Mouse (Mus musculus) stomach, embryonic 14.5 days (tissue): ENCODE results near the gene Rhag. TPM values are rescaled to one million over a fixed set of nuclear protein-coding genes. Genes with fewer than 3 reads are reported as not detected.

Experiments
- ATAC-seq: fragments of 200-750 bp; cut with Nextera tagmentation; 2 replicates; pipeline ENCODE4 v1.8.0; 2017; ENCODE audit warnings: low read depth, moderate TSS enrichment; ENCODE audit not compliant: insufficient number of reproducible peaks, insufficient read depth, low FRiP score
- H3K27ac ChIP-seq: fragments of 300-500 bp; sonication (generic); 2 replicates; pipeline ENCODE4 v1.5.1; 2014; ENCODE audit warnings: mild to moderate bottlenecking, low read length, moderate library complexity, mixed read lengths
- H3K27me3 ChIP-seq: fragments of 300-500 bp; sonication (generic); 2 replicates; pipeline ENCODE4 v1.6.1; 2014; ENCODE audit warnings: low read length, control low read depth, mixed read lengths; ENCODE audit not compliant: control insufficient read depth, insufficient read depth
- H3K36me3 ChIP-seq: fragments of 300-500 bp; sonication (generic); 2 replicates; pipeline ENCODE4 v1.6.1; 2014; ENCODE audit warnings: mild to moderate bottlenecking, control low read depth, low read length, moderate library complexity, mixed read lengths; ENCODE audit not compliant: control insufficient read depth, insufficient read depth
- H3K4me1 ChIP-seq: fragments of 300-500 bp; sonication (generic); 2 replicates; pipeline ENCODE4 v1.6.1; 2014; ENCODE audit warnings: low read length, control low read depth, mixed read lengths; ENCODE audit not compliant: control insufficient read depth, insufficient read depth
- H3K4me2 ChIP-seq: fragments of 300-500 bp; sonication (generic); replicated peaks from 2 replicates; pipeline ENCODE4 v1.6.1; 2014; ENCODE audit warnings: low read depth, low read length, control low read depth
- H3K4me3 ChIP-seq: fragments of 300-500 bp; sonication (generic); 2 replicates; pipeline ENCODE4 v1.5.1; 2014; ENCODE audit warnings: low read depth, low read length, control low read depth
- H3K9ac ChIP-seq: fragments of 300-500 bp; sonication (generic); replicated peaks from 2 replicates; pipeline ENCODE4 v1.6.1; 2014; ENCODE audit warnings: low read depth, mild to moderate bottlenecking, control low read depth, low read length, moderate library complexity, mixed read lengths
- H3K9me3 ChIP-seq: fragments of 300-500 bp; sonication (generic); 2 replicates; pipeline ENCODE4 v1.6.1; 2016; ENCODE audit warnings: low read depth, low read length, control low read depth; ENCODE audit not compliant: control insufficient read depth
- WGBS: fragments of 180-500 bp; shearing (Covaris S2); extraction: QIAGEN DNeasy Blood & Tissue Kit; methylation state at CpG from one replicate; pipeline ENCODE4 v1.1.7; 2014; 5-methylcytosine and 5-hydroxymethylcytosine counted together
- polyA plus RNA-seq: library from polyadenylated mRNA; unstranded; fragments of >200 nt; fragmentation: Nextera tagmentation; extraction: Ambion mirVana; gene quantifications from 2 replicates; pipeline ENCODE4 v1.2.1, GENCODE M21; 2014

Rhag gene
- polyA plus RNA-seq, 1 experiment from 2014 or later = 0.43 TPM

DNA sequence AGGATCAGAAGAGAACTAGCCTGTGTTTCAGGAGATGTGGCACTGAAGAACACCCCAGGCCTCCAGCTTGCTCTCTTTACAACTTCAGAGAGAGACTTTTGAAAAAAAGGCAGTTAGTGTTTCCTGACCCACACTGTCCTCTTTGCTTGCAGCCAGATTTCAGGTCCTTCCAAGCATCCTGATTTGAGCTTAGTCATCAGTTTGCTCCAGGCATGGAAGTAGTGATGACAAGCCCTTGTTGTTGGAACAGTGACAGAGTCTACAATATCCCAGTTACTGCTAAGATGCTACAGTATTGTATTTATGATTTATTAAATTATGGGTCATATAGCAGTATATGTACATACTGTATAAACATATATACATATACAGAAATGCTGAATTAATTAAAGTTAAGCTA lies 2.9 kb upstream of the Rhag start:
- Histone ChIP-seq H3K27me3 (no peaks in the 10 kb centered on the region), H3K4me3 (no peak overlapping the region), H3K9me3 (no peaks in the 10 kb centered on the region), H3K9ac (no peak overlapping the region), H3K27ac (no peak overlapping the region), H3K36me3 (no peaks in the 10 kb centered on the region), H3K4me1 (no peaks in the 10 kb centered on the region), H3K4me2 (no peak overlapping the region)
- no peak for ATAC-seq

DNA sequence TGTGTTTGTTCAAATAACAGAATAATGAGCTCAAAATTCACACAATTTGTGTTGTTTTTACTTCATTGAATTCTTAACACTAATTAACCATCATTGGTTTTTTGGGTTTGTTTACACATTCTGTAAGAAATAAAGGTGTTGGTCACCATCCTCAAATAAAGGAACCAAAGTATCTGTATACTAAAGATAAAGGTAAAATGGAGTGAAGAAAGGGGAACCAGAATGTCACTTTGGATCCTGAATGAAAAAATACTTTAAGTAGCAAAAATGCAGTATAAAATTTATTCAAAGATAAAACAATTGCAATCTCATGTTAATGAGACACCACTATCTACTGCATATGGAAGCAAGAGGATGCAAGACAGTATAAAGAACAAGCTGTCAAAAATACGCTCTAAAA lies 634 bp downstream of the Rhag start:
- 85% methylated on average over 1 of the region's 1 CpGs for WGBS
- Histone ChIP-seq H3K9me3 (no peaks in the 10 kb centered on the region), H3K4me2 (no peak overlapping the region), H3K27ac (no peak overlapping the region), H3K27me3 (no peaks in the 10 kb centered on the region), H3K36me3 (no peaks in the 10 kb centered on the region), H3K4me3 (no peak overlapping the region), H3K4me1 (no peaks in the 10 kb centered on the region), H3K9ac (no peak overlapping the region)
- ATAC-seq = no peak

DNA sequence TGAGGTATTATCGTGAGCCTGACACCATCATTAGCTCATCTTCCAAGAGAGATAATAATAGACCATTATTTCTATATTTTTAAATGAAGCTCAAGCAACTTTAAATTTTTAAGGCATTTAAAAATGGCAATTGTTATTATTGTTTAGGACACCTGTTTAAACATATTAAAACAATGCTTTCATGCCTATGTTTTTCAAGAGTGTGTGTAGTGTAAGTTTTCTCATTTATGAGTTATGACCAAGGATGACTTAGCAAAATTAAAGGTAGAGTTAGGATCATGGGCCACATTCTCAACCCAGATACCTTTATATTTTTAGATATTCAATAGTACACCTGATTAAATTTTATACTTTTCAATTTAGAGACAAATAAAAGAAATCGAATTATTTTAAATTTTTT lies 1.3 kb downstream of the Rhag start:
- H3K9ac ChIP-seq = no peak overlapping the region
- no peak overlapping the region for H3K4me3 ChIP-seq
- H3K4me2 ChIP-seq = no peak overlapping the region
- no peak for ATAC-seq
- H3K9me3 ChIP-seq = no peaks in the 10 kb centered on the region
- WGBS = 72% methylated on average over 2 of the region's 2 CpGs
- no peaks in the 10 kb centered on the region for H3K27me3 ChIP-seq
- H3K27ac ChIP-seq = no peak overlapping the region
- H3K36me3 ChIP-seq = no peaks in the 10 kb centered on the region
- no peaks in the 10 kb centered on the region for H3K4me1 ChIP-seq

DNA sequence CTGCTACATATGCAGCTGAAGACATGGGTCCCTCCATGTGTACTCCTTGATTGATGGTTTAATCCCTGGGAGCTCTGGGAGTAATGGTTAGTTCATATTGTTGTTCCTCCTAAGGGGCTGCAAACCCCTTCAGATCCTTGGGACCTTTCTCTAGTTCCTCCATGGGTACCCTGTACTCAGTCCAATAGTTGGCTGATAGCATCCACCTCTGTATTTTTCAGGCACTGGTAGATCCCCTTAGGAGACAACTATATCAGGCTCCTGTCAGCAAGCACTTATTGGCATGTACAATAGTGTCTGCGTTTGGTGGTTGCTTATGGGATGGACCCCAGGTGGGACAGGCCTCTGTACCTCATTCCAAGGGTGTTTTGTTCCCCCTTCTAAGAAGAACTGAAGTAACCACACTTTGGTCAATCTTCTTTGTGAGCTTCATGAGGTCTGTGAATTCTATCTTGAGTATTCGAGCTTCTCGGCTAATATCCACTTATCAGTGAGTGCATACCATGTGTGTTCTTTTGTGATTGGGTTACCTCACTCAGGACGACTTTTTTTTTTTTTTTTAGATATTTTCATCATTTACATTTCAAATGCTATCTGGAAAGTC lies 6.5 kb downstream of the Rhag start:
- Histone ChIP-seq H3K4me2 (no peak overlapping the region), H3K27ac (no peak overlapping the region), H3K27me3 (no peaks in the 10 kb centered on the region), H3K4me3 (no peak overlapping the region), H3K9me3 (no peaks in the 10 kb centered on the region), H3K4me1 (no peaks in the 10 kb centered on the region), H3K9ac (no peak overlapping the region), H3K36me3 (no peaks in the 10 kb centered on the region)
- no peak for ATAC-seq
- WGBS = 74% methylated on average over 4 of the region's 4 CpGs

DNA sequence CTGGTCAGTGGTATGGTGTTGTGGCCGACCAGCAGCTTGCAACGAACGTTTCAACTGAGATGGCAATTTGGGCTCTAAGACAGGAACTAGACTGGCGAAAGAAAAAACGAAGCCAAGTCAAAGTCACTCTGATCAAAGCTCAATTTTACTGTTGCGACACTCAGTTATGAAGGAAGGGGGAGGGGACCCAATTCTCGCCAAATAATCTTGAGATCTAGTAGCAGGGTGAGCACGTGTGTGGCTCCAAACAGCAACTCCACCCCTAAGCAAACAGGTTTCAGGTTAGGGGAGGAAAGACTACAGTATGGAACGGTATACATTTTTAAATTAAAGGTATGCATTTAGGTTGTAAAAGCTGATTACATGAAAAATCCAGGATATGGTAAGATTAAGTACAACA lies 10.6 kb downstream of the Rhag start:
- Histone ChIP-seq H3K4me1 (no peaks in the 10 kb centered on the region), H3K4me2 (no peak overlapping the region), H3K27me3 (no peaks in the 10 kb centered on the region), H3K36me3 (no peaks in the 10 kb centered on the region), H3K9me3 (no peaks in the 10 kb centered on the region), H3K9ac (no peak overlapping the region), H3K4me3 (no peak overlapping the region), H3K27ac (no peak overlapping the region)
- ATAC-seq = no peak
- 71% methylated on average over 9 of the region's 9 CpGs for WGBS

DNA sequence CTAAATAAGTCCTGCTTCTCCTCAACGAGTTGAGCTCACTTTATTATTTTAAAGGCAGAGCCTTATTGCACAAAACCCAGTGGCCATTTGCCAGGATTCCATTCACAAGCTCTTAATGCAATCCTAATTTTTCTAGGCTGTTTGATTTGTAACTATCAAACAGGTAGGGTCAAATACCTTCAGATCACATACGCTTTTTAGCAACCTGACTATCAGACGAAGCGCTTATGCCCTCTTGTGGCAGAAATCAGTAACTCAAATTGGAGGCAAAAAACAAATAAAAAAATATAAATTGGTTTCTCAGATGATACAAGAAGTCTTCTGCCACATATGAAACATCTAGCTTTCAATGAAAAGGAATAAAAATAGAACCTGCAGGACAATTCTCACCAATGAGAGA lies 12.9 kb downstream of the Rhag start:
- 18% methylated on average over 4 of the region's 4 CpGs for WGBS
- no peak for ATAC-seq
- no peak overlapping the region for H3K4me3 ChIP-seq

DNA sequence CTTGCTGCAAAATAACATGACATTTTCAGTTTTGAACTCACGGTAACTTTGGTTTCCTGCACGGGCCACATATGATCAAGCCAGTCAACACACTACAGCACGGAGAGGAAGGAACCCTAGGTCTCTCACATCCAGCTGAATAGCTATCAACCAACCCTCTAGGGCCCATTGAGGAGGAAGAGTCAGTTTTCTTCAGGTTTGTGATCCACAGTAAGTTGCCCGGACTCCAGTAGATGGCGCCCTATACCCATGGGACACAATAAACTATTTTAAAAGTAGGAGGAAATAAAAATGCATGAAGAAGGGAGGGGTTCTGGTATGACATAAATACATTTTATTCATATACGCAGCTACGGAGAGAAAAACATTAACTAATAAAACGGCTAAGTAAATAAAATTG lies 13.6 kb downstream of the Rhag start:
- no peak; the same call in 1 of the 2 replicates for ATAC-seq
- WGBS = 61% methylated on average over 8 of the region's 8 CpGs
- no peaks in the 10 kb centered on the region for H3K4me1 ChIP-seq
- H3K9me3 ChIP-seq = no peaks in the 10 kb centered on the region
- H3K27me3 ChIP-seq = no peaks in the 10 kb centered on the region
- H3K4me3 ChIP-seq = no peak overlapping the region
- no peak overlapping the region for H3K4me2 ChIP-seq
- H3K9ac ChIP-seq = no peak overlapping the region
- no peaks in the 10 kb centered on the region for H3K36me3 ChIP-seq
- H3K27ac ChIP-seq = no peak overlapping the region

More for the DNA sequence above, 12.9 kb downstream of the Rhag start:
- no peak overlapping the region for H3K27ac ChIP-seq
- no peak overlapping the region for H3K4me2 ChIP-seq
- no peak overlapping the region for H3K9ac ChIP-seq
- no peaks in the 10 kb centered on the region for H3K36me3 ChIP-seq
- no peaks in the 10 kb centered on the region for H3K9me3 ChIP-seq
- no peaks in the 10 kb centered on the region for H3K4me1 ChIP-seq
- H3K27me3 ChIP-seq = no peaks in the 10 kb centered on the region

DNA sequence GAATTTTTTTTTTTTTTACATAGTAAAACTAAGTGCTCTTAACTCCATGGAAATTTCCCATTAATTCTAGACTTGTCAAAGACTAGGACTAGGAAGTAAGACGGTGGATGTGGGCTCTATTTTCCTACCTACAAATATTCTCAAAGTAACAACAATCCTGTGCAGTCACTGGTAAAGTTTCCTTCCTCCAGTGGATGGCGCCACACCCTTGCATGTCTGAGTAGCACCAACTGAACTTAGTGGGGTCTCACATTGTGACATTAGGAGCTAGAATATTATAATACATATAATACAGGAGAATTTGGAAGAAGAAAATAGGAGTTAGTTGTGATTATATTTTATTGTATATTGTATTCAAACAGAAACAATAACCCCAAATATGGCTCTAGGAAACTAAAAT lies 20.9 kb downstream of the Rhag start:
- WGBS = 45% methylated on average over 2 of the region's 2 CpGs
- Histone ChIP-seq H3K27me3 (no peaks in the 10 kb centered on the region), H3K9me3 (no peaks in the 10 kb centered on the region), H3K4me1 (no peaks in the 10 kb centered on the region), H3K36me3 (no peaks in the 10 kb centered on the region), H3K4me2 (no peak overlapping the region), H3K27ac (no peak overlapping the region), H3K4me3 (no peak overlapping the region), H3K9ac (no peak overlapping the region)
- ATAC-seq = no peak

DNA sequence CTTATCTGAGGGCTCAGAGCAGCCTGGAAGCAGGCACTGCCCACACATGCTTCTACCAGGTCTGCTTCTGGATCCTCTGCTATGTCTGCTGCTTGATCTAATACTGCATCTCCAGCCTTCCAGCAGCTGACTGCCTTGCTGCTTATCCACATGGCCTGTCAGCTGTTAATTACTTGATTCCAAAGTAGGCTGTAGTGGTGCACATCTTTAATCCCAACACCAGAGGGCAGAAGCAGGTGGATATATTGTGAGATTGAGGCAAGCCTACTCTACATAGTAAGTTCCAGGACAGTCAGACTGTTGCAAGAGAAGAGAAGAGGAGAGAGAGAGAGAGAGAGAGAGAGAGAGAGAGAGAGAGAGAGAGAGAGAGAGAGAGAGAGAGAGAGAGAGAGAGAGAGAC lies 26.4 kb downstream of the Rhag start:
- Histone ChIP-seq H3K27me3 (no peaks in the 10 kb centered on the region), H3K4me3 (no peak overlapping the region), H3K4me2 (no peak overlapping the region), H3K9me3 (no peaks in the 10 kb centered on the region), H3K9ac (no peak overlapping the region), H3K4me1 (no peaks in the 10 kb centered on the region), H3K27ac (no peak overlapping the region), H3K36me3 (no peaks in the 10 kb centered on the region)
- ATAC-seq = no peak
